Mouse (Mus musculus) heart, adult 2 months (tissue): ENCODE results near the gene Pde8a.

ENCODE experiments used
- CTCF ChIP-seq: fragments of 200-600 bp; IDR thresholded peaks from 2 replicates; pipeline ENCODE4 v1.8.1; 2022; ENCODE audit warnings: antibody characterized with exemption, mild to moderate bottlenecking, moderate library complexity
- EP300 ChIP-seq: fragments of 200-500 bp; IDR thresholded peaks from 2 replicates; pipeline ENCODE4 v1.6.1; 2011; ENCODE audit warnings: low read depth, low read length, control low read depth; ENCODE audit not compliant: insufficient read depth
- POLR2A ChIP-seq: fragments of 200-500 bp; IDR thresholded peaks from 2 replicates; pipeline ENCODE4 v1.6.1; 2011; ENCODE audit warnings: mild to moderate bottlenecking, low read depth, low read length, control low read depth; ENCODE audit not compliant: insufficient read depth

GRCm38 (mm10) chr7:81184136-81184535, 29.3 kb upstream of the Pde8a start:
- TF ChIP-seq CTCF (no peak), POLR2A (no peak), EP300 (no peak)
